Mouse (Mus musculus): ENCODE results near the gene Hsph1.

- no peak for TF ChIP-seq POLR2A (IDR thresholded peaks at IDR 0.05; ENCODE audit: insufficient read length, low read depth)
- TF ChIP-seq MAX (IDR thresholded peaks at IDR 0.05; ENCODE audit: low read depth): no peak
- no peak for TF ChIP-seq POLR2AphosphoS2 (IDR thresholded peaks at IDR 0.05; ENCODE audit: insufficient read length, low read depth)
- no peak for TF ChIP-seq MYOG (IDR thresholded peaks at IDR 0.05; ENCODE audit: control insufficient read depth in 1 of 3, insufficient read depth in 1 of 3, insufficient read length in 2 of 3, low read depth in 2 of 3)
- TF ChIP-seq TCF12 (IDR thresholded peaks at IDR 0.05; ENCODE audit: insufficient read depth, poor library complexity, severe bottlenecking): no peak
- TF ChIP-seq SRF (IDR thresholded peaks at IDR 0.05; ENCODE audit: control insufficient read depth, insufficient read length, low read depth): no peak
- no peak for TF ChIP-seq TCF3 (IDR thresholded peaks at IDR 0.05; ENCODE audit: insufficient read length, low read depth)
- TF ChIP-seq CEBPB (IDR thresholded peaks at IDR 0.05; ENCODE audit: insufficient read depth, poor library complexity, severe bottlenecking): no peak
Measured at GRCm38 (mm10) chr5:149625547-149625946, 10.6 kb downstream of the Hsph1 start.
